Mouse (Mus musculus): ENCODE data around the gene Itgb2.

Itgb2 gene

DNA sequence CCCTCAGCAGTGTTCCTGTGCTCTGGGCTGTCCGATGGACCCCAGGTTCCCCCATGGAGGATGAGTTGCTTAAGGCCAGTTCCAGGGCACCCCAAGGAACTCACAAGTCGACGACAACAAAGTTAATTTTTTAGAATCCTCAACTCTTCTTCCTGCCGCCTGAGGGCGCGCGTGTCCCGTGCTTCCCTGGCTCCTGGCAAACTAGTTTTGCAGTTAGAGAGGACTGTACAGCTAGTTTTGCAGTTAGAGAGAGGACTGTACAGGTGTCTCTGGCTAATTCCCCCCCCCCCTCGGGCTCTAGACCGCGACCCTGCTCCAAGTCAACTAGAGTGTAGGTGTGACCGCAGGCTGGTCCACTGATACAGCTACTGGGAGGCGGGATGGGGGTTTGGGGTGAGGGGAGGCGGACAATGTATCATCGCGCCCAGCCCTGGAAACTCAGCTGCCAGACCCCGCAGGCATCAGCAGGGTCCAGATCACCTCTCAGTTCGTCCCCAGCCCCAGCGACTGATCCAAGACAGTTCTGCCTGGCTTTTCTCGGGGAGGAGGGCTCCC, 12.9 kb upstream of the Itgb2 start:
- peak; percentile 85 for DNase-seq

DNA sequence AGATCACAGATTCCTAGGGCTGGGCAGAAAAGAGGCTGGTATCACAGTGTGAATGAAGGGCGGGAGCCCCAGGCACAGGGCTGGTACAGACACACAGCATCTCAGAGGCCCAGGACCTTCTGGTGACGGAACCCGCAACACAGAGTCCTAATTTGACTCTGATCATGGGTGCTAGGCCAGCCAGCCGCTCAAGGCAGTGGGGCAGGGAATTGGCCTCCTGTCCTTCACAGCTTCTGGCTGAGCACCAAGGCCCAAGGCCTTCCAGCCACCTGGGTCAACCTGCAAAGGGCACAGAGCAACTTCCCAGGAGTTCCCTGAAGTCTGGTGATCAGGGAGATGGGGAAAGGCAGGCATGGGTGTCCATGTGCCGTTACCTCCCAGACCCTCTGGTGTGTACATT, 12.3 kb upstream of the Itgb2 start:
- DNase-seq: no peak

DNA sequence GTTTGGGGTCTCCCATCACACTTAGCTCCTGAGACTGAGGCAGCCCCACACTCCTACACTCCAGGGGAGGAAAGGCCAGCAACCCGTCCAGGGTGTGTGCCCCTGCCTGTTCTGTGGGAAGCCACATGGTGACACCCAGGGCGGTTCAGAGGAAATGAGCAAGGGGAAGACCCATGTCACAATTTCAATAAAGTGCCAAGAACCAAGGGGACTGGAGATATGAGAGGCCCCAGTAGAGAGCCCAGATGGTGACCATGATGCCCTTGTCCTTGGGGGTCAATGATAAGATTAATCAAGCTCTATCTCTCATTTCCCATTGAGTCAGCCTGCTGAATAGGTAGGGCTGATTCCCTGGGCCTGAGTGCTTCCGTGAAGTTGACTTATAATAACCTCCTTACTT, 10.9 kb upstream of the Itgb2 start:
- no peak for DNase-seq

DNA sequence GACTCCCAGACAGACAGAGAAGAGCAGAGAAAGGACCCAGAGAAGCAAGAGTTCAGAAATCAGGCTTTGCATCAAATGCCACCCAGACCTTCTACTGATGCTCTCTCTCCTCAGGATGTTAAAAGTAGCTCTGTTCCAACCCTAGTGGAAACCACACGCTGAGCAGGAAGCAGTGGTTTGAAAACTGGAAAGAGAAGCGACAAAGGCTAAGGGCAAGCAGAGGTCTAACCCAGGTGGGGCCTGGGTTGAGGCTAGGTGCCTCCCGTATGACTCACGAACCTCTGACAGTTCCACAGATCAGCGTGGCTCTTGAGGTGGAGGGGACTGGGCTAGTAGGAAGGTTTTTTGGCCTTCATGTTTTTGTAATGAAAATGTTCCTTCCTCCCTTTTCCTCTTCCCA, 9.6 kb upstream of the Itgb2 start:
- no peak for DNase-seq

DNA sequence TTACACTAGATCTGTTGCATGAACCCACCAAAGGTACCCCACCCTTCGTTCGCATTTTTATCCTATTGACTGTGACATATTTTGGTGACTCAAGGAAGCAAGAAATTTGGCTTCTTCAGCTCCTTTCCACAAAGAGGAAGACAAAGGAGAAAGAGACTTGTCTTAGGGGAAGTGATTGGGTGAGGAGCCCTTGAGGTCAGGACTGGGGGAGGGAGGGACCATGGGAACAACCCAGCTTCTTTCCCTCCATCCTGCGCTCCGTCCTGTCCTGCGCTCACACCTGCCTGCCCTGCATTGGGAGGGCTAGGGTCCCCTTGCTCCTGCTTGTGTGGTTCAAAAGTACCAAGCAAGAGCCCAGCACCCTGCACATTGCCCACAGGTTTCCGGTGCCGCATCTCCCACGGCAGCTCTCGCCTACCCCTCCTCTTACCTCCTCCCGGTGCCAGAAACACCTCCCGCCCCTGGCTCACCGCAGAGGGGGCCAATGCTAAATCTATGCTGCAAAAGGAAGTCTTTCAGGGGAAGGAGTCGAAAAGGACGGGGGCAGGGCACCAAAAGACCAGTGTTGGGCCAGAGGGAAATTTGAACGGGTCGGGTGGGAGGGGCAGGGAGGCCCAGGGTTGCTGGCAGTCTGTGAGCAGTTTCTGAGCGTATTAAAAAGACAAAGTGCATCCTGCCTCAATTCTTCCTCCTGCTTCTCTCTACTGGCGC, 7.9 kb upstream of the Itgb2 start:
- no peak for DNase-seq

DNA sequence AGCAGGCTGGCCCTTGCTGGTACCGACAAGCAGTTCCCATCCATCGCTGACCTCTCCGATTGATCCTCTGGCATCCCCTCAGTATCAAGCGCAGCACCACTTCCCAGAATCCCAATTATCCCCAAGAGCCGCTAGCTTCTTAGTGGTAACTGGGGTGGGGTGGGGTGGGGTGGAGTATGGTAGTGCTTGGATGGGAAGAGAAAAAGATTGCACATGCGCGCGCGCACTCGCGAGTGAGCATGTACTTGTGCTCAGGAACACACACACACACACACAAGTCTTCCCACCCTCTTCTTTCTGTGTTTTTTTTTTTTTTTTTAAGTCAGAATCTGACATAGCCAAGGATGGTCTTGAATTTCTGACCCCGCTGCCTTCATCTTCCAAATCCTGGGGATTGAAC, 7.3 kb upstream of the Itgb2 start:
- no peak for DNase-seq

DNA sequence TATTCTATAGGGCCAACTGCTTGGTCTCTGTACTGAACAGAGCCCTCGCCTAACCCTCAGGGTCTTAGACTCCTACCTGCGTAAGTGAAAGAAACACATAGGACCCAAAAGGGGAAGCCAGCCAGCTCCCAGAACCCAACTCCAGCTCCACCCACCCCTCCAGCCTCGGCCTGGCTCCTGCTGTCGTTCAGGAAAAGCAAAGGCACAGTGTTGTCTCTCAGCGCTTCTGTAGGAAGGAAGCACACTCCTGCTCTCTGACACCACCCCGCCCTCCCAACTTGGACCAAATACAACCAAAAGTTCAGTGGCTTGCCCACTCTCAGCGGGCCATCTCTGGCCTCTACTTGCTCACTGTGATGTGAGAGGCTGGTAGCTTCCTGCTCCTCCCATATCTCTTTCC, 6.7 kb upstream of the Itgb2 start:
- DNase-seq: peak; percentile 56

DNA sequence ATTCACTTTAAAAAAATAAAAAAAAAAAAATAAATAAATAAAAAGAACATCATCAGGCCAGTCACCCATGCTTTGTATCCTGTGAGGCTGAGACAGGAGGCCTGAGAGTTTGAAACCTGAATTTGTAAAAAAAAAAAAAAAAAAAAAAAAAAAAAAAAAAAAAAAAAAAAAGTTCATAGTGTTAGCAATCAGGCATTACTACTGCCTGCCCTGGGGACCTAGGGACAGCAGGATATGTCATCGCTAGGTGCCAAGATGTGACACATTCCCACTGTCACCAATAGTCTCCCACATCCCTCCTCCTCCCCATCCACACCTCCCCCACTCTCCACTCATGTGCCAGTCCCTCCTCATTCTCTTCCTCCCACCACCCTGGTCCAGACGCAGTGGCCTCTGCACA, 3.6 kb upstream of the Itgb2 start:
- DNase-seq: no peak

DNA sequence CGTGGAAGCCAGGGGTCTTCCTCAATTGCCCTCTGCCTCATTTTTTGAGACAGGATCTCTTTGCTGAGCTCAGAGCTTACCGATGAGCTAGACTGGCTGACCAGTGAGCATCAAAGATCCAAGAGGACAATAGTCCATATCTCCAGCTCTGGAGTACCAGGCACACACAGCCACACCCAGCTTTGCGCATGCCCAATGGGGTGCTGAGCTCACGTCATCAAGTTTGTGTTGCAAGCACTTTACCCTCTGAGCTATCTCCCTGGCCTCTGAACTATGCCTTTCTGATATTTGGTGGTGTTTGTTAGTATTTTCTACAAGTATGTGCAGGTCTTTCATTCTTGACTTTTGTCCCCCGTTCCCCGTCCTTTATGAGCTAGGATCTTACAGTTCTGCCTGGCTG, 1.4 kb upstream of the Itgb2 start:
- DNase-seq: no peak

DNA sequence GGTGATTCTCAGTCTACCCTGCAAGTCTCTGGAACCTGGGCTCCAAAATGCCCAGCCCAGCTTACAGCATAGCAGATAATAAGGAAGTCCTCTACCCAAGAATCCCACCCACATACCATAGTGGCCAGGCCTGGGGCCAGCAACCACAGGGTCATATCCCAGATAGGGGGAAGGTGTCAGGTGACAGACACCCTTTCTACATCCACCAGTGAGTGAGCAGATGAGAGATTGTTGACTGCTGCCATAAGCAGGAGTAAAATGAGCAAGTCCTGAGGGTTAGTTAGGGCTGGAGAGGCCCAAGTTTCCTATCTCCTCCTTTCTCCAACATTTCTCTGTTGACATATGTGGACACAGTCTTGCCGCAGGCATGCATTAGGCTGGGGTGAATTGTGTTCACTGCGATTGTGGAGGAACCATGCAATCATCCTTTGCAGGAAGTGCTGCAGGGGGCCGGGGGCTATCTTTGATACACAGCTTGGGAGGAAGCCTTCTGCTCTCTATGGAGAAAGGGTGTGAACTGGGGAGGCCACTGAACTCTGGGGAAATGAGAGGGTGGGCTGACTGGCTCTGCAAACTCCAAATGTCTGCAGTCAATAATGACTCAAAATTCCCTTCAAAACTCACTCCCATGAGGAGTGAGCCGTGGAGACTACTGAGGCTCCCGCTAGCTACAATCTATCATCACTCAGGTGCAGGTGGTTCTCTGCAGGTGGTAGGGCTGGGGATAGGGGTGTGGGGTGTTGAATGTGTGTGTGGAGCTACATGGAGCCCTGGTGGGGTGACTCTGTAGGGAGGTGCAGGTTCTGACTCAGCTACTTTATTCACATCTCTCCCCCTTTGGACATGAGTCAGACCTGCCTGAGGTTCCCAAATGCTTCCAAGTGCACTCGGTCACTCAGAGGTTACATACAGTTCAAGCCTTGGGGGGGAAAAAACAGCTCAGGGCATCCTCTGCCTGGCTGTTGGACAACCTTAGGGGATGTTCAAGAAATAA, 1.3 kb downstream of the Itgb2 start:
- no peak for DNase-seq

DNA sequence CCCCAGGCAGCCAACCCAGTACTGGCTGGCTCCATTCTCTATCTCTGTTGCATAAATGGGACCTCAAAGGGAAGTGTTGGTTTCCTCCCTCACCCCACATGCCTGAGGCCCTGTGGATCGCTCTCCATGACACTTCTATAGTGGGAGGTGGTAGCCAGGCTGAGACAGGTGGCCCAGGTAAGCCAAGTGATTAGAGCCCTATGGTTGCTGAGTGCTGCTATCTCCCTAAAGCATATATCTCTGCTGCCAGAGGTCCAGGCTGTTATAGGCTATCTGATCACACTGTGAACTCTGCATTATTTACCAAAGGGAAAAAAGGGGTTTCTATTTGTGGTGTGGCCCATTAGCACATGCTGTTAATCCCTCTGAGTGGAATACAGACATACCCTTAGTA, 2.0 kb downstream of the Itgb2 start:
- no peak for DNase-seq

DNA sequence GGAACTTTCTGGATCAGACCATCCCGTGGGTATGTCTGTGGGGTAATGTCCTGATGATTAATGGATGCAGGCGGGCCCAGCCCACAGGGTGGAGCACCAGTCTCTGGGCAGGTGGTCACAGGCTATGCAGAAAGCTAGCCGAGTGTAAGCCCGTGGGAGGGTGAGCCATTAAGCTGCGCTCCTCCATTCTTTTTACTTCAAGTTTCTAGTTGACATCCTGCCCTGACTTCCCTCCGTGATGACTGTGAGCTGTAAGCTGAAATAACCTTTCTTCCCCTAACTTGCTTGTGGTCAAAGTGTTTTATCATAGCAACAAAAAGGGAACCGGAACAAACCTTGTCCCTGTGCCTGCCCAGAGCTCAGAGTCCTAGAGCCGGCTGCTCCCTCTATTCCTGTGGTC, 6.7 kb downstream of the Itgb2 start:
- DNase-seq: no peak

DNA sequence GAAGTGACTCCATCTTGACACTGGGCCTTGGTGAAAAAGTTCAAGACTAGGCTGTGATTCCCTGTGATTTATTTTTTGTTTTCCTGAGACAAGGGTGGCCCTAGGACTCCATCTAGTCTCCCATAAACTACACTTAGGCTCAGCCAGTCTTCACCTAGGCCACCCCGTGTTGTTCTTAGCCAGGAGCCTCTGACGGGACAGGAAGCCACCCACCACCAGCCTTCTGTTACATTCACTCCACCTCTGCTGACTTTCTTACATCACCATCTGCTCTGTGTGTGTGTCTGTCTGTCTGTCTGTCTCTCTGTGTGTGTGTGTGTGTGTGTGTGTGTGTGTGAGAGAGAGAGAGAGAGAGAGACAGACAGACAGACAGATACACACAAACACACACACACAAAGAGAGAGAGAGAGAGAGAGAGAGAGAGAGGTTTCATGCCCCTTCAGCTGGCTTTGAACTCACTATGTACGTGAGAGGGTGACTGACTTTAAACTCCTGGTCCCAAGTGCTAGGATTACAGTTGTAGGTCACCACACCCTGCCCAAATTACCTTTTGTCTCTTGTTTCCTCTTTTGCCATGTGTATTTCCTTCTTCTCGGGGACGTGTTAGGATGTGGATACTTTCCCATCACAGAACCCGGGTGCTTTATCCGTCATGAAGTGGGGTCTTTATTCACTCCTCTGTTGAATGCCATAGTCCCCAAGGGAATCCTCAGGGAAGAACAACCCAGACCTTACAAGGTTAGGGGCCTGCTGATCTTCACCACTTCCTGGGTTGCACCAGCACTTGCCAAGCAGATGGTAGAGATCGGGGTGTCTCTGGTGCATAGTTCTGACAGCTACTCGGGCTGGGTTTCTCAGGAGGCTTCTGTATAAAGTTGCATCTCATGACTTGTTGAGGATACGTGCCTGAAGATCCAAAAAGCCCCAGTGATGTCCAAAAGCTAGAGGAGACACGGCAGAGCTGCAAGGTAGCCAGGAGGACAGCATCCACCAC, 7.5 kb downstream of the Itgb2 start:
- DNase-seq: no peak

DNA sequence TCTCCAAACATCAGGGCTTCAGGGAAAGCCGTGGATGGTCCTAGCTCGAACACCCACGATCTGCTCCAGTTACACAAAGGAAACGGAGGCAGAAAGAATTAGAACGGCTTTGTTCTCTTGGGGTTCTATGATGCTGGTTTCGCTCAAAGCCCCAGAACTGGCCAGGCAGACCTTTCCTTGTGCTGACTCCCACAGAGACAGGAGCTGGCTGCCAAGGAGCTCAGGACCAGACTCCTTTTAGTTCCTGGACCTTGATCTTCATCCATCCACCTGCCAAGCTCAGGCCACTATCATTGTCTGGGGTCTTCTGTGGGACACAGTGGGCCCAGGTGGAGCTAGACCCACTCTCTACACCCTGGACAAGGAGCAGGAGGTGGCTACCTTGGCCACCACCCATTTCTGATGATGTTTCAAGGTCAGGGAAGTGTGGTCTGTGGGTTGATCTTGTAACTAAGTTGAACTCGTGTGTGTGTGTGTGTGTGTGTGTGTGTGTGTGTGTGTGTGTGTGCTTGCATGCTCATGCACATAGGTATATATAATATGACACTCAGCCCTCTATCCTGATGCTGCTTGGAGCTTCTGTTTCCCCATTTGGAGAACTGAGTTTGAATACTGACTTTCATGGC, 9.4 kb downstream of the Itgb2 start:
- DNase-seq: no peak

DNA sequence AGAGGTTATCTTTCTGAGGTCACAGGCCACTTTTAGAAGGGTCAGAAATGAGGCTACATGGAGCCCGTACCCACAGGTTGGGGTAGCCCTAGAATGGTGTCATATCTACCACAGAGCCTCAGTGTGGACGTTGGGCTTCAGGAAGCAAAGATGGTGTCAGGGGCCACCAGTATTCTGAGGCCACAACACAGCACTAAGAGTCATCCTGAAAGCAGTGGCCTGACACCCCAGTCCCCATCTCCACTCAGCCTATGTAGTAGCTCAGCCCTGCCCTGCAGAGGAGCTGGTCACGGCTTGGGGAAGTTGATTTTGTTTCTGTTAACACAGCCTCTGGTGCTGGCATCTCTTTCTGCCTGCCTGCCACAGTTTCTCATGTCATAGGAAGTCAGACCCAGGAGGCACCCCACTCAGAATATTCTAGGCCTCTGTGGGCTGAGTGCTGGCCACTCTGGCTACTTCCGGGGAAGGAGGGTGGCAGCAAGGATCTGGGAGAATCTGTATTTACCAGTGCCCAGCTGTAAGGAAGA, 10.6 kb downstream of the Itgb2 start:
- no peak for DNase-seq

DNA sequence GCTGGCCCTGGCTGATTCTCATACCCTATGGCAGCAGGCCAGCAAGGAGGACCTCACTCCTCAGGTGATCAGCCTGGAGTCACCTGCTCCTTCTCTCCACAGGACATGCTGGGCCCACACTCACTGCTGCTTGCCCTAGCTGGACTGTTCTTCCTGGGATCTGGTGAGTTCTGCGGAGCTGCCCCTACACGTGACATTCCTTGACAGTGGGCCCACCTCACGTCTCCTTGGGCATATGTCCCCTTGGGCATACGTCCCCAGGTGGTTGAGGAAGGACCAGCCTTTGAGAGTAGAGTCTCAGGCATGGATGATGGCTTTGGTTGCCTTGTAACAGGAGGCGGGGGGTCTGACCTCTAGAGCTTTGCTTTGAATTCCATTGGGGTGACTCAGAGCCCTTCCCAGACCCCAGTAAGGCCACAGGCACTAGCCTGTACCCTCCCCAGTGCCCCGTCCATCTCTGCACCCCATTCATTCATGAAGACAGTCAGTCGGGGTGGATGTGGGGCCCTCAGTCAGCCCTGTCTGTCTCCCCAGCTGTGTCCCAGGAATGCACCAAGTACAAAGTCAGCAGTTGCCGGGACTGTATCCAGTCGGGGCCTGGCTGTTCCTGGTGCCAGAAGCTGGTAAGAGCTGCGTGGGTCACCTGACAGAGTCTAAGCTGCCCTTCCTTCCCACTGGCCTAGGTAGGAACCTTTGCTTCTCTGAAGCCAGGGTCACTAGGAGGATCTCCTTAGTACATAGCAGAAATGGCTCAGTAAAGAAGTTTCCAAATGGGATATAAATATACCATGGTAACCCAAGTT, 12.0 kb downstream of the Itgb2 start:
- DNase-seq: no peak

DNA sequence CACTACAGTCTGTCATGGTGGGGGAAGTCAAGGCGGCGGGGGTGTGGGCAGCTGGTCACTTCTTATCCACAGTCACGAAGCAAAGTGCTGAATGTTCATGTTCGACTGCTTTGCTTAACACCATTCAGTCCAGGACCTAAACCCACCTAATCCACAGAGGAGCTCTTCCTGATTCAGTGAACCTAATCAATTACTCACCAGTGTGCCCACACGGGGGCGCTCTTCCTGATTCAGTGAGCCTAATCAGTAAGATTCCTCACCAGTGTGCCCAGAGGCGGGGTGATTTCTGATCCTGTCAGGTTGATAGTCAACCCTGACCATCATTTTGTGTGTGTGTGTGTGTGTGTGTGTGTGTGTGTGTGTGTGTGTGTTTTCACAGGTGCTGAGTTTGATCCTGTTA, 13.2 kb downstream of the Itgb2 start:
- DNase-seq: peak; percentile 45

DNA sequence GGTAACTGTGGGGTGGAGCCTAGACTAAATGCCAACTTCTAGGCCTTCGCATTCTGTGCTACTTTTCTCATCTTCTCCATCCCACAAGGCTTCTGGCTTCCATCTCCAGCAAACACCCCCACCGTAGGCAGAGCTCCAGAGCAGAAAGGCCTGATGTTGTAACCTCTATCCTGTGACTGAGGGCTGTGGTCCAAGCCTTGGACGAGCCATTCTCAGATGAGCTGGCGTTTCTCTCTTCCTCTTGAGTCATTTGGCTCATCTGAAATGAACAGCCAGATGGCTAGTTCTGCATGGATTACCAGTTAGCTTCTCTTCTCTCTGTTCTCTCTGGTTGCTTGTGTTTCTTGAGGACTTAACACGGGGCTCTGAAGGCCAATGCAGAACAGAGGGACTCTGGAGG, 14.9 kb downstream of the Itgb2 start:
- no peak for DNase-seq

DNA sequence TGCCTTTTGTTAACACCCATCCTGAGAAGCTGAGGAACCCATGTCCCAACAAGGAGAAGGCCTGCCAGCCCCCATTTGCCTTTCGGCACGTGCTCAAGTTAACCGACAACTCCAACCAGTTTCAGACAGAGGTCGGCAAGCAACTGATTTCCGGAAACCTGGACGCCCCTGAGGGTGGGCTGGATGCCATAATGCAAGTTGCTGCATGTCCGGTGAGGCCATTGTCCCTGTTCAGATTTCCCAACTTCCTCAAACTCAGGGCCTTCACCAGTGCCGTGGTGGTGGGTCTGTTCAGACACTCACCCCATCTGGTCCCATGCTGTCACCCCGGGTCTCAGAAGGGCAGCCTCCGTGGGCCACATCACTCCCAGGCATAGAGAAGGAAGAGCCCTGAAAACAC, 18.5 kb downstream of the Itgb2 start:
- no peak for DNase-seq

DNA sequence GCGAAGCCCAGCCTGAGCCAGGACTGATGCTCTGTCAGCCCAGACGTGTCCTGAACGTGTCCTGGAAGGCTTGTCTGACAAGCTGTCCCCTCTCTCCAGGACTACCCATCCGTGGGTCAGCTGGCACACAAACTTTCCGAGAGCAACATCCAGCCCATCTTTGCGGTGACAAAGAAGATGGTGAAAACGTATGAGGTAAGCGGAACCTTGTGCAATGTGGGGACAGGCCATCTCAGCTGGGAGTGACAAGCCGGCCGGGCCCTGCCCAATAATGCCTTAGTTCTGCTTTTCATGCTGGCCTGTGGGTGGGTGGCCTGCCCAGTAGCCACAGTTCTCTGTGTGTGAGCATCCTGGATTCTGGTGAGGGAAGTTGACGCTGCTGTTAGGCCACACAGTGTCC, 20.8 kb downstream of the Itgb2 start:
- no peak for DNase-seq

DNA sequence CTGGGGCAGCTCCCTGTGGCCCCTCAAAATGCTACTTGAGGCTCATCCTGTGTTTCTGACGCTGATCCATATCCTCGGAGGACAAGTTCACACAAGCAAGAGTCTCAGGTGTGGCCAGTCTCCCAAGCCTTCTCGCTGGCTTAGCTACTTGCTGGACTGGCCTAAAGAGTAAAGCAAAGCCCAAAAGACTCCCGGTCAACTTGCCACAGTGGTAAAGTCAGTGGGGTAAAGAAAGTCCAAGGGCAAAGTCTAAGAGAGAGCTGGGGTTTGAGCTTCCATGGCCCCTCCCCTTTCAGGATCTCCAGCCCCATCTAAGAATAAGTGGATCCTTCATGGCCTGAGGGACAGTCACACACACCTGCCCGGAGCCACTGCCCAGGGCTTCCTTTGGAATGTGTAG, 22.1 kb downstream of the Itgb2 start:
- no peak for DNase-seq

Data from kidney, postnatal 10 days (tissue).